Mouse (Mus musculus) megakaryocyte, embryonic 14.5 days (primary cell): ENCODE data around the gene Tns2.

Experiments used
- FLI1 ChIP-seq: IDR thresholded peaks from 2 replicates; pipeline ENCODE4 v1.6.1; 2012; ENCODE audit warnings: low read length, inconsistent platforms, mixed read lengths
- GATA1 ChIP-seq: IDR thresholded peaks from 3 replicates; pipeline ENCODE4 v1.6.1; 2012; ENCODE audit warnings: mixed read lengths, low read length, inconsistent platforms, borderline replicate concordance

GRCm38 (mm10) chr15:102163900-102164693 is 63.9 kb downstream of the Tns2 start:
- no peak for TF ChIP-seq FLI1
- no peak for TF ChIP-seq GATA1
